Mouse (Mus musculus) spleen, postnatal 36 days (tissue): ENCODE measurements around the gene Akr1c19.
"Not testable (repeated sequence)": the region's sequence is repeated elsewhere in the genome, so short reads cannot be mapped to it uniquely, and the experiment has no call there.

Experiments
- DNase-seq, 2 experiments: peaks; one replicate each; pipeline ENCODE4 v3.0.0; 2022; ENCODE audit warnings: low spot score in 2 of 2, mixed read lengths in 1 of 2

Akr1c19 gene

DNA sequence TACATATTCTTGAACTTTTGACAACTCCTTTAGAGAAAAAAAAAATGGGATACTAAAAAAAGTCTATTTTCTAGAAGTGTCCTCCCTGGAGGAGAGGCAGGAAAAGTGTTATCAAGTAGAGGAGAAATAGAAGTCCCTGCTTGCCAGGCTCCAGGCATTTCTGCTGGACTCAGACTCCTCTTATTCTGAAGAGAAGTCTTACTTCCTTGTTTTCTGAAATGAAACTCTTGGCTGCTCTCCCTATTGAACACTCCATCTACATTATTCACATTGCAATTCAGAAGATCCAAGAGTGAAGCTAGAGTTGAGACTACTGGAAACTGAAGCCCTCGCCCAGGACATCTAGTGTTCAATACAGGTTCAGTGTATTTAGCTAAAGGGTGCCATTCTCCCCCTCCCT is at the start of gene Akr1c19:
Gene Akr1c19, plus strand, starts transcription at position 260 of the 400 bp plus-strand sequence.
- no peak for DNase-seq

DNA sequence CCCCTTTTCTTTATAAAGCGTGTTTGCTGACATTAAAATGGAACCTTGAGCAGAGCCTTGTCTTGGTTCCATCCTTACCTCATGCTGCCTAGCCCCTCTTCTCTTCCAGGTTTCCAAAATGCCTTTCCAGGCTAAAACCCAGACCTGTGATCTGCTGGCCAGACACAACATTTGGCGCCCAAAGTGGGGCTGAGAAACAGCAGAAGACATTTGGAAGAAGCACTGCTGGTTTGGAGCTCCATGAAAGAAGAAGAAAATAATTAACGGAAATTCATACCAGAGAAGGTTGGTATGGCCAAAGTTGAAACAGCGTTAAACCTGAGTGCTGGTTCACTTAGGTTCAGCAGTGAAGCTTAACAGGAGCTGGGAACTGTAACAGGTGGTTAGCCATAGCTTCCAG is 47.2 kb upstream of the Akr1c19 start:
- DNase-seq, result not testable (repeated sequence)

DNA sequence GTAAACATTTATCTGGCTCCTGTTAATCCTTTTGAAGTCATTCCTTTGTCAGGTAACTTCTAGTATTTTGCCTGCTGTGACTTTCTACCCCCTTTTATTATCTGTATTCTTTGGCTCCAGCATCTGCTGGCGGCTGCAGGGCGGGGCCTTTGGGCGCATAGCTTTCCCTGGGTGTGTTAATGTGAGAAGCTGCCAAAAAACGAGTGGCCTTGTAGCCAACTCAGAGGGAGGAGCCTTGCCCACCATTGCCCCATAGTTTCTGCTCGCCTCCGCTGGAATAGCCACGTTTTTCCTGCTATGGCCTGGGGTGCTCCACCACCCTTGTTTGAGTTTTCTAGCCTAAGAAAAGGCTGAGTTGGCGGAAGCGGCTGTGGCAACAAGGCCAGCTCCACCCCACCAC is 45.4 kb upstream of the Akr1c19 start:
- DNase-seq, result no peak

DNA sequence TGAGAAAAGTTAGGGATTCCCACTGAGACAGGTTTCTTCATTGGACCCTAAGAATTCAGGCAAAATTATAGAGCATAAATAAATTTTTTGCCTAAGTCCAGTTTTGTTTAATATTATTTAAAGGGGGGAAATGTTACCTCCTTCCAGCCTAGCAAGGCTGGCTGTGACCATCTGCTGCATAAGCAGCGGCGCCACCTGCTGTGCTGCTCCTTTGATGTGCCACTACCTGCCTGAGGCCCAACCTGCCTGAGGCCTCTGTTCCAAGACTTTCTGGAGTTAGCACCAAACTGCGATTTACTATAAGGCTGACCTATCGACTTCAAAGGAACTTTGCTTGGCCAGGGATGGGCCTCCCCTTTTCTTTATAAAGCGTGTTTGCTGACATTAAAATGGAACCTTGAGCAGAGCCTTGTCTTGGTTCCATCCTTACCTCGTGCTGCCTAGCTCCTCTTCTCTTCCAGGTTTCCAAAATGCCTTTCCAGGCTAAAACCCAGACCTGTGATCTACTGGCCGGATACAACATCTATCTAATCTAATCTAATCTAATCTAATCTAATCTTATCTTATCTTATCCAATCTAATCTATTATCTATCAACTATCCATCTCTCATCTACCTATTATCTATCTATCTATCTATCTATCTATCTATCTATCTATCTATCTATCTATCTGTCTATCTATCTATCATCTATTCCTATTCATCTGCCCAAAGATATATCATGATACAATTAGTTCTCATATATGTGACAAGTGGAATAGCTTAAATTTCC is 41.7 kb upstream of the Akr1c19 start:
- DNase-seq, result not testable (repeated sequence)

DNA sequence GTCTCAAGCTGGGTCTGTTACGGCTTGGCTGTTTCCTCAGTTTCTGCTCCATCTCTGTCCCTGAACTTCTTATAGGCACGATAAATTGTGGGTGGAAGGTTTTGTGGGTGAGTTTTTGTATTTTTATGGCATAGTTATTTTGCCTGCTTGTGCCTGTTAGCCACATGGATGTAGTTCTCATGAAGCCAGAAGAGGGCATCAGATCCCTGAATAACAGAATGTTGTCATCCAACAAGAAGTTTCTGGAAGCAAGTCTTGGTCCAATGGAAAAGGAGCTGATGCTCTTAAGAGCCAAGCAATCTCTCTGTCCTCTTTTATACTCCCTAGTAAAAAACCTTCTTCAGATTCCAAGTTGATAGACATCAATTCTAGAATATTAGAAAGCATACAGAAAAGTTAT is 40.3 kb upstream of the Akr1c19 start:
- no peak for DNase-seq

DNA sequence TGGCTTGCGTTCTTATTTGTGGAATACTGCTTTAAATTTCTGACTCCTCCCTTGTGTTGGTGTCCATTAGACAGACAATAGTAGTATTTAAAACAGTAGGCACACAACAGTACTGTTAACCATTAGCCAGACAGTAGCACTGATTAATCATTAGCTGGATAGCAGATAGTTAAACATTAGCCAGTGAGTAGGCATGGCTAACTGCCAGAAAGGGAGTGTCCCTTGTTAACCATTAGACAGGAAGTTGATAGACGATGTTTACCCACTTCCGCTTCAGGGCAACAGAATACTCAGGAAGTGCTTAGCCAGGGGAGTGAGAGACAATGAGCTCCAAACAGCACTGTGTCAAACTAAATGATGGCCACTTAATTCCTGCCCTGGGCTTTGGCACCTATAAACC is 37.6 kb upstream of the Akr1c19 start, which contains the start of gene Akr1c13:
Gene Akr1c13, plus strand, starts transcription at position 247 of the 400 bp plus-strand sequence.
- peak; percentile 14 to 20 for DNase-seq

DNA sequence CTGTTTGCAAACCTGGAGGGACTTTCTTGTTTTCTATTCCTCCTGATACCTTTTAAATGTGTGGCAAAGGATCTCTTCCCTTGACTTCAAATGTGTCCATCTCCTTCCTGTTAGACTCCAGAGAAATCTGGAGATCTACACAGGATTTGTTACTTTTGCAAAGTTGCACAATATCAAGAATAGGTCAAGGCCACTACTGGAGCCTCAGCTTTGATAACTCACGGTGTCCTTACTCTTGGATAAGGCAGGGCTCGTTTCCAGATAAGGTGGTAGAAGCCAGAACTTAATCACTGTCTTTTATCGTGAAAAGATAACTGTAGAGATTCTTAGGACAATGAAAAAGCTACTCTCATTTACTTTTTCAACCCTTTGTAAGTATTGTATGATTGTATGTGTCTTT is 36.0 kb upstream of the Akr1c19 start:
- DNase-seq, result no peak

DNA sequence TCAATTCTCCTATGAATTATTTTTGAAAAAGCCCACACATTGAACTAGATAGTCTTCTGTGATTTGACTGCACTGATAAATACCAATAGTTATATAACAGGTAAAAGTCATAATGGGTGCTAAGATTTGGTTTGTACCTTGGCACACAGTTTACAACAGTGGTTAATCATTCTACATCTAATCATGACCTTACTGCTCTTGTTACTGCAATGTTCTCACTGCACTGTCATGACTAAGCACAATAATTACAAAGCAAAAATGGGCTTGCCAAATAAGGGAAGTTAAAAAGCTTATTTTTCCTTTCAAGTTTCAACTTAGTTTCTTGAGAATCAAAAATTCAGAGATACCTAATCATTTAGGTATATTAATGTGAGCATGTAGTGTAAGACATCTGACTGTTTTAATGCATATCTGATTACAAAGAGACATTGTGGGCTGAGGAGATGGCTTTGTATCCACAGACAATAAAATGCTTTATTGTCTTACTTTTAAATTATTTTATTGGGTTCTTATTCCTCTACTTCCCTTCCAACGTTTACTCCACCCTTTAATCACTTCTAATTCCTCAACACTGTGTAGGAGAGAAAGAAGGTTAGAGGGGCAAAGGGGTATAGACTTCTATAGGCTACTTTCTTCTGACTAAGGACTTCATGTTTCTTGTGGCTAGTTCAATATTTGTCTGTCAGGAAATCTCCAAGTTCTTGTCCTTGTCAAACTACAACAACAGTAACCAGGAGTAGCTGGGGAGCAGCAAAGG is 22.2 kb upstream of the Akr1c19 start:
- no peak for DNase-seq

DNA sequence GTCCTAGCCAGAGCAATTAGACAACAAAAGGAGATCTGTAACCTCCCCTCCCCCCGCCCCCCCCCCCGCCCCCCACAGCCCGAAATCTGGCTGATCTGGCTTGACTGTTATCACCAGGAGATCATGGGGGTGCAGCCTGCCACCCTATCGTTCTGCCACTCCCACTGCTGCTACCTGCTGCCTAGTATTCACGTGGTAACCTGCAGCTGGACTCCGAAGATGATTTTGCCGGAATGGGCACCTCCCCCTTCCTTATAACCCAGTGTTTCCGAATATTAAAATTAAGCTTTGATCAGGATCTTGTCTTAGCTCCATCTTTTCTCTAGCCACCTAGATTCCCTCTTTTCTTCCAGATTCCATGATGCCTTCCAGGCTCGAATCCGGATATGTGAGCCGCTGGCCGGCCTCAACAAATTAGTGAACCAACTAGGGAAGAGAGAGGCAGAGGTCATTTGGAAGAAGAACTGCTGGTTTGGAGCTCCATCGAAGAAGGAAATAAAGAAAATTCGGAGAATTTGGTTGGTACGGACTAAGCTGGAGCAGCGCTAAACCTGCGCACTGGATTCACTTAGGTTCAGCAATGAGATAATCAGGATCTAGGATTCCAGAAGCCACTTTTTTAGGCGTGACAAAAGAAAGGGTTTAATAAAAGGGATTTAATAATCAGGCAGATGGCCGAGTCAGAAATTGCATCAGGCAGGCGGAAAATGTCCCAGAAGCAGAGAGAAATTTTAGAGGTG is 16.8 kb upstream of the Akr1c19 start:
- no peak for DNase-seq

DNA sequence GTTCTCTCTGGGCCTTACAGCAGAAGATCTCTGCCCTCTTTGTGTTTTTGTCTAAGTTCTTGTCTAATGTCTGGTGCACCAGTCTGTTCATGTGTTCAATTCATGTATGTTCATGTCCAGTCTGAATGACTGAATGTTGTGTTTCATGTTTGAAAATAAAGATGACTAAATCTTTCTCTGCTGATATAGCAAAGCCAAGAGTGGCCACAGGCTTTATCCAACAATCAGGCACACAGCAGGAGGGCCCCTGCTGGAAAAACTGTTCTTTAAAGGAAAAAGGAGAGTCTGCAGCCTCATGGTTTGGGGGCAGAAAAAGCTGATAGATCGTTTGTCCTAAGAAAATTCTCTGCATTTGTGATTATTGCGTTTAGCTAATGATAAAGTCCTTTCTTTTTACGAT is 16.2 kb upstream of the Akr1c19 start:
- no peak for DNase-seq

DNA sequence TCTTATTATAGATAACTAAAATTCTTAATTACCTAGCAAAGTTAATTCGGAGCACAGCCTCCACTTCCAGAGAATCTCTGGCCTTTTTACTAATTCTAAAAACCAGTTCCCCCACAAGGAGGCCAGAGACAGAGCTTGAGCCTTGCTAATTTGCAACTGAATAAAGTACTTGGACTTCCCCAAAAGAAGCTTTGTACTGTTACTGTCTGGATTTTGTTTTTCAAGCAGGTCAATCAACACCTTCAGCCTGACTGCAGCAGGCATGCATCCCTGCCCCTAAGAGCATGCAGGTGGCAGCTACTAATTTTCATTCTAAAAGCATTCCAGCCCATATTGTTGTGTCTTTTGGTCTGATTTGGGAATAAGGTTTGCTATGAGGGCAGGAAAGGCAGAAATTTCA is 13.0 kb upstream of the Akr1c19 start:
- DNase-seq, result not testable (repeated sequence)

DNA sequence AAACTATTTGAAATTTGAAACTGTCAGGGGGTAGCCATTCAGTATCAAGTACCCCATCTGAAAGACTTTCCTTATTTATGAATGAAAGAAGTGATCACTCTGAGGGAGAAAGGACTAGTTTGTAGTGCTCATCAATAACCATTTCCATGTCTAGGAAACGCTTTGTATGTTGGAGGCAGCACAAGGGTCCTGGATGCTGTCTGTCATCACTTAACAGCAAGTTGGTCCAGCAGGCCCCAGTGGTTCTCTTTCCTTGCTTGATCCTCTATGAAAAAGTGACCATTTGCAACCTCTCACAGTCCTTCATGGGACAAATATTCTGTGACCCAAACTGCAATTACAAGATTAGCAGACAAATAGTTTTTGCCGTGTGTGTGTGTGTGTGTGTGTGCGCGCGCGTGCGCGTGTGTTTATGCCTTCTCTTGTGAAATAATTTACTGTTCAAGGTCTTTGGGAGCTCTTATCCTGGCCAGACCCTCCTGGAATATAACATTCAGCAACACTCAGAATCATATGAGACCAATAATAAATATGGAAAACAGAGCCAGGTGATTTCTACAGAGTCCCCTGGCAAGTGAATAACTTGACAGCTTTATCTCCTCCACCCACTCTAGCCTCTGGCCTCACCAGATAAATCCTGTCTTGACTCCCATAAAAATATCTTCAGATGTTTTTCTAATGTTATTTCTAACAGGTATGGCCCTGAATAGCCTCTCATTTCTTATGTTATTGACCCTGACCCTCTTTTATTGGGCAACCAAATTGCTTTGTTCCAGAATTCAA is 2.5 kb downstream of the Akr1c19 start:
- DNase-seq, result no peak

DNA sequence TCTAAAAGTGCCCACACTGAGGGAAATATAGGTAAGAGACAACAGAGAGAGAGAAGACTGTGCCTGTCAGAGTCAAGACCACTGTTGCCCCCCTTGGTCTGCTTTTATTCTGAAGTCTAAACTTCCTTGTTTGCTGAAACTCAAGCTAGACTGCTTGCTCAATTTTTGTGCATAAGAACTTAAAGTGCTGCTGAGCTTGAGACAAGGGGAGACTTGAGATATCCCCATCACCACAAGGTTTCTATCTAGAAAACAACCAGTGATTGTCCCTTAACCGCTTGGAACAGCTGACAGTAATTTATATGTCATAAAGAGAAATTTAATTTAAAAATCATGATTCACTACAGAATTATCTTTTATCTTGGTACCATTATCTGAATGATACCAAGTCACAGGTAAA is 4.6 kb downstream of the Akr1c19 start:
- no peak for DNase-seq

DNA sequence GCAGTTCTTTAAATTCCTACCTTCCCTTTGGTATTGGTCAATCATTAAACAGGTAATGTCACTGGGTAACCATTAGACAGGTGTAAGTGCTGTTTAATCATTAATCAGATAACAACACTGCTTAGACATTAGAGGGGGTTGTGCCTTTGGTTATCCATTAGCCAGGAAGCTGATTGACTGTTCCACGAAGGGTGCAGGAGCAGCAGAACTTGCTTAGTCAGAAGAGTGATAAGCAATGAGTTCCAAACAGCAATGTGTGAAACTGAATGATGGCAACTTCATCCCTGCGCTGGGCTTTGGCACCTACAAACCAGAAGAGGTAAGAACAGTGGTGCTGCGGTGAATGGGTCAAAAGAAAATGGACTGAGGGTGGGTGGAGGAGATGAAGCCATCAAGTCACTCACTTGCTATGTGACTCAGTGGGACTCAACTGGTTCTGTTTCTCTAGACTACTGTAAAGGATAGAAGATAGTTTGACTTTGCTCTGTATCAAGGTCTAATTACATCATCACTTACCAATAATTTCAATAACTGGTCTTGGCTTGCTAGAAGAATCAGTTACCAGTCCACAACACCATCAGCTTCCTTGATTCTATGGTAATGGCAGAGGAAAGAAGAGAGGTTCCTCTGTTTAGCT is 5.2 kb downstream of the Akr1c19 start:
- no peak for DNase-seq

DNA sequence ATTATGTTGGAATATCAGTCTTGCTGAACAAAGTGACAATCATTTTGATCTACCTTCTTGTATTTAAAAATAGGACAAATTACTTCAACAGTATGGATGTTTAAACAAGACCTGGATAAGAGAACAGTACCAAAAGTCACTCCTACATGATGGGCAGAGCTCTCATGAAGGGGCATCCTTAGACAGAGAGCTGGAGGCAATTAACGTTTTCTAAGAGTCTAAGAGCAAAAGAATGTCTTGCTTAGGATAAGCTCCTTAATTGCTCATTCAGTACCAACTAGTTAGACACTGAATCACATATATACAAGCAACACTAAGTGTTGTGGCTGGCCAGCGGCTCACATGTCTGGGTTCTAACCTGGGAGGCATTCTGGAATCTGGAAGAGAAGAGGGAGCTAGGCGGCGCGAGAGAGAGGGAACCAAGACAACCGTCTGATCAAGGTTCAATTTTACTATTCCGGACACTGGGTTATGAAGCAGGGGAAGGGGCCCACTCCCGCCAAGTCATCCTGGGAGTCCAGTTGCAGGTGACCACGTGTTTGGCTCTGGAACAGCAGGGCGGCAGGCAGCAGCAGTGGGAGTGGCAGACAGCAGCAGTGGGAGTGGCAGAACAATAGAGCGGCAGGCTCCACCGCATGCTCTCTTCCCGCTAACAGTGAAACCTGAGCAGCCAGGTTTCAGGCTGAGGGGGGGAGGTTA is 16.5 kb downstream of the Akr1c19 start:
- DNase-seq, result no peak

DNA sequence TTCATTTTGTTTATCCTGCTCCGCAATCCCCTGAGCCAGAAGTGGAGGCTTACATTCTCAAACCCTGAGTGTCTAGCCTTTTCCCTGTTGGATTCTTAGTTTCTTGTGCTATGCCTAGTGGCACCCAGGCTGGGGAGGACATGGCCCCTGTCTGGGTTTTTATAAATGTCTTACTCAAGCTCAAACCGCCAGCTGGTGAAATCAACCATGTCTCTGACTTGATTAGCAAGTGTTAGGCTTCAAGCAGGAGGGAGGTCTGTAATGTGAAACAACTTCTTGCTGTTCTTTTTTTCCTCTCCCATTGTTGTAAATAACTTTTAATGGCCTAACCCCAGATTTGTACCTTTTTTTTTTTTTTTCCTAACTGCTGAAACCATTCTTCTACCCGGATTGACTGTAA is 20.8 kb downstream of the Akr1c19 start:
- no peak for DNase-seq

DNA sequence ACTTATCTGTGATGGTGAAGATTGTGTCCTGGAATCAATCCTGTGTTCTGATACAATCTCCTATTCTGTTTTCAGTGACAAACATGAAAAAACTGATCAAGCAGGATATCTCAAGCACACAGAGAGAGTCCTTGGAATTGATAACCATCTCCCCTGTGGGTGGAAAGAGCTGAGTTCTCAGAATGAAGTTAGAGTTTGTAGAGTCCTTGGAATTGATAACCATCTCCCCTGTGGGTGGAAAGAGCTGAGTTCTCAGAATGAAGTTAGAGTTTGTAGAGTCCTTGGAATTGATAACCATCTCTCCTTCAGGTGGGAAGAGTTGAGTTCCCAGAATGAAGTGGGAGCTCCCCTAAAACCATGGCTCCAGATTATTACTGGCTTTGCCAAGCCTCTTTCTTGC is 28.4 kb downstream of the Akr1c19 start:
- not testable (repeated sequence) for DNase-seq

DNA sequence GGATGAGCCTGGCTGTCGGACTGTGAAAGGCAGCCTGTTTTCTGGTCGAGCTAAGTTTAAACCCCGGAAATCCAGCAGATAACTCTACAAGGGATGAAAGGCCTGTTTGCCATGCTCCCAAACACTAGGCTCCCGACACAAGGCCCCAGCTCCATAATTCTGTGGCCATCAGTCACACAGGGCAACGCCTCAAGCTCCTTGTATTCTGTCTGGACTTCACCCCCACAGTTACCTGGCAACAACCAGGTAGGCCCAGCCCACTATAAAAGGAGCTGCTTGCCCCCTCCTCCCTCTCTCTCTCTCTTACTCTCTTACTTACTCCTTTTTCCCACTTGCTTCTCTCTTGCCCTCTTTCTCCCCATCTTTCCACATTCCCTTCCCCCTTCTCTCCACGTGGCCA is 28.8 kb downstream of the Akr1c19 start:
- no peak for DNase-seq

DNA sequence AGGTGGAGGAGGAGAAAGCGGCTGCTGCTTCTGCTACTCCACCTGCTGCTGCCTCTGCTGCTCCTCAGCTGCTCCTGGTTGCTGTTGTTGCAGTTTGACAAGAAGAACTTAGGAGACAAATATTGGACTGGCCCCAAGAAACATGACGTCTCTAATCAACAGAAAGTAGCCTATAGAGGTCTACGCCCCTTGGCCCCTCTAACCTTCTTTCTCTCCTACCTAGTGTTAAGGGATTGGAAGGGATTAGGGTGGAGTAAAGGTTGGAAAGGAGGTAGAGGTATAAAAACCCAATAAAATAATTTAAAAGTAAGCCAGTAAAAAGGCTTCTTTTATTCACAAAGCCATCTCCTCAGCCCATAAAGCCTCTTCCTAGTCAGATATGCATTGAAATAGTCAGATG is 36.1 kb downstream of the Akr1c19 start:
- no peak for DNase-seq

DNA sequence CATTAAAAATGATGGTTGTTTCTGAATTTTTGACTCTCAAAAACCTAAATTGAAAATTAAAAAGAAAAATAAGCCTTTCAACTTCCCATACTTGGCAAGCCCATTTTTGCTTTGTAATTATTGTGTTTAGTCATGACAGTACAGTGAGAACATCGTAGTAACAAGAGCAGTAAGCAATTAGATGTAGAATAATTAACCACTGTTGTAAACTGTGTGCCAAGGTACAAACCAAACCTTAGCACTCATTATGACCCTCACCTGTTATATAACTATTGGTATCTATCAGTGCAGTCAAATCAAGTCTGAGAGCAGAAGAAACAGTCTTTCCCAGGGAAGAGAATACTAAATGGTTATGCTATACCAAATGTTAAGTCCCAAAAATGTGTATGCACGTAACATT is 36.5 kb downstream of the Akr1c19 start:
- DNase-seq, result no peak

DNA sequence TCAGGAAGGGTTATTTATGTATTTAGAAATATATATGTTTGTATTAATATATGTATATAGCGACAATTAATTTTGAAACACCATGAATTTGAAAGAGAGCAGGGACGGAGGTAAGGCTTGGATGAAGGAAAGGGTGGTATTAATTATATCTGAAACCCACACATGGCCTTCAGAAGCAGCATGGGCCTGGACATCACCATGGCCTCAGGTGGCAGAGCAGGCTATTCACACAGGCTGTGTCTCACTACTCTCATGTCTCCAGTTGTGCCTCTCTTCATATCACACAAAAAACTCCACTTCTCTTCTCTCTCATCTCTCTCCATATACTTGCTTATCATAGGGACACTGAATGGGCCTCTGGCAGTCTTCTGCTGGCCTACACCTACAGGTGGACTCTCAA is 37.0 kb downstream of the Akr1c19 start:
- DNase-seq, result not testable (repeated sequence)
